Mouse (Mus musculus) R1 (cell line): ENCODE measurements around the gene Nptxr.

ENCODE experiments used
- DNase-seq: peaks from one replicate; pipeline ENCODE4 v3.0.0-alpha.2; 2018; ENCODE audit warnings: low read depth, low spot score

Nptxr gene

GRCm38 (mm10) chr15:79790111-79790510 lies 14.5 kb downstream of the Nptxr start:
- DNase-seq, result no peak

DNA sequence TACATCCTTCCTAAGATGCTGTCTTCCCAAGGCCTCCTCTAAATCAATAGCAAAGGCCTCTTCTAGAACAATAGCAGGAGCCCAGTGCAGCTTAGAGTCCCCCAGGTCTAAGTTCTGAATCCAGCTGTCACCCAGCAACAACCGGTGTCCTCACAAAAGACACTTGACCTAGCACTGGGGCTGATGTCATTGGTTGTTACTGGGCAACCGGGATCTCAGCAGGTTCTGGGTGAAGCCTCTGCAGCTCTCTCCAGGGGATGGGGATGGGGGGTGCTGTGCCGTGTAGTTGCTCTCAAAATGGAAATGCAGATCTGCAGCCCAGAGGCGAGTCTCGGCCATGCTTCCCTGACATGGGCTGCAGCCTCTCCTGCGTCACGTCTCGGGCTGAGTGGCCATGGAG lies 16.8 kb downstream of the Nptxr start:
- DNase-seq, result no peak

GRCm38 (mm10) chr15:79785056-79785455 lies 19.5 kb downstream of the Nptxr start:
- no peak for DNase-seq

DNA sequence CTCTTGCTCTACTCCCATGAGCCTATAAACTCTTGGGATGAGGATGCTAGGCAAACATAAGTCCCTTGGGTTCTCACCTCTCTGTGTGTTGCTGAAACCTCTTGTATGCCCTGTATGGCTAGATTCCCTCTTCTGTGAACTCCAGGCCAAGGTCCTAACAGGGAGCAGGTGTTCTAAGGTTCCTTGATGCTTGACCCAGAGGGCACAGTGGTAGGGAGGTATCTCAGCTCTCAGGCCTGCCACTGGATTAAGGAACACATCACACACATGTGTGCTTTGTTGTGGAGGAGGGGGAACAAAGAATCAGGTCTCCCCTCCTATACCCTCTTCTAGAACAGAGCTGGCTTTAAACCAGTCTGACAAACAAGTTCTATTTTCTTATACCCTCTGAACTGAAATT lies 26.8 kb downstream of the Nptxr start, which contains the start of gene Dnal4:
Gene Dnal4 (minus strand): TSS at position 101 of the 400 bp plus-strand sequence.
- no peak for DNase-seq

GRCm38 (mm10) chr15:79775662-79776061 lies 28.9 kb downstream of the Nptxr start:
- no peak for DNase-seq

GRCm38 (mm10) chr15:79774117-79775027 lies 30.2 kb downstream of the Nptxr start:
- DNase-seq, result peak; percentile 99

GRCm38 (mm10) chr15:79770629-79771240 lies 33.8 kb downstream of the Nptxr start:
- no peak for DNase-seq

DNA sequence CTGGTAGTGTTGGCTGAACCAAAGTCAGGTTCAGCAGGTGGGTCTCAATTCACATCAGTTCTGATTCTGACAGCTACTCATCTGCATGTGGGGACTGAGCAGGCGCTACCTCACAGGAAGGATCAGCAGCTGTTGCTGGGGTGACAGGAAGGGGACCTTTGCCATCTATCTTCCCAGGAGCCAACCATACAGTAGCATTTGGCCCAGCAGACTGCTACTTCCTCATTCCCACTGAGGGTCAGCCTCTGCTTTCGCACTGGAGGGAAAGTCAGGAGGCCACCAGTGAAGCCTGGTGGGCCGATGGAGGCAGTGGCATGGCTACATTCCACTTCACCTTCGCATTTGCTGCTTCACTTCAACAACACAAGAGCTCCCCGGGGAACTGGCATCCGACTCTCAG lies 36.3 kb downstream of the Nptxr start:
- DNase-seq, result no peak

DNA sequence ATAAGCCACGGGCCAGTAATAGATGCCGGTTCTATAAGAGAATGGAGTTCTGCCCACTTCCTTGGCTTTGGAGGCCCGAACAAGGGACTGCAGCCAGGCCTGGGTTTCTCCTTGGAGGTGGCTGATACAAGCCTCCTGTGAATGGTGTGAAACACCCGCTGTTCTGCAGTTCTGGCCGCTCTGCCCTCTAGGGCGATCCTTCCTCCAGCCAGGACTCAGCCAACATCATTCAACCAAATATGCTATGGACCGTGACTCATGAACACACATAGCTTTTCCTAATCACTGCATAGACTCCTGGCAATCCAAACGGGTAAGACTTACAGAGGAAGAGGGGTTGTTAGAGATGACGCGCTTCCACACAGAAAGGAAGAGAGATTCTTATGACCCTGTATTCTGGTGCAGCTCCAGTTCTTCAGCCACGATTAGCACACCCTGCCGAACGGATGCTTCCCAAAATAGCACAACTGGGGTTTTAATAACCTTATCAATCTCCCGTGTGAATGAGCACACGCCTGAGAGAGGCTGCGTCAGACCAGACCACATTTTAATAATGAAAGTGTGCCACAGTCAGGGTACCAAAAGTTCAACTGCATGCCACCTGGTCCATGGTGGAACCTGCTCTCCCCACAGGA lies 37.1 kb downstream of the Nptxr start:
- no peak for DNase-seq

DNA sequence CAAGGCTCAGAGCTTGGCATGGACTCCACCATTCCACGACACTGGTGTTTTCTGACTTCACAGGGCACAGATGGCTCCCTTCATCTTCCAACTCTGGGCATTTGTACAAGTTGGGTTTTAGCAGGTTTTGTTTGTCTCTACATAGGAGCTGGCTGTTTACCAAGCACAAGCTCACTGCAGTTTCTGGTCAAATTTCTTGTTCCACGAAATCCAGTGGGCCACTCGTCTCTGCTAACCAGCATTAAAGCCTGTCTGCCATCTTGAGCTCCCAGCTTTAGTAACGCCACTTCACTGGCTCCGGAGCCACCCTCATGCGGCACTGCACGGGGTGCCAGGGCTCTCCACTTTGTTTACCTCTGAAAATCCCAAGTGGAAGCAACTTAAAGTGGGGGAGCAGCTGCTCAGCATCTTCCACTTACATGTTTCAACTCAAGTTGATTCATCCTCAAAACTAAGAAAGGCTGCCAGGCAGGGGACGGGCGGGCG lies 37.9 kb downstream of the Nptxr start:
- DNase-seq, result no peak

DNA sequence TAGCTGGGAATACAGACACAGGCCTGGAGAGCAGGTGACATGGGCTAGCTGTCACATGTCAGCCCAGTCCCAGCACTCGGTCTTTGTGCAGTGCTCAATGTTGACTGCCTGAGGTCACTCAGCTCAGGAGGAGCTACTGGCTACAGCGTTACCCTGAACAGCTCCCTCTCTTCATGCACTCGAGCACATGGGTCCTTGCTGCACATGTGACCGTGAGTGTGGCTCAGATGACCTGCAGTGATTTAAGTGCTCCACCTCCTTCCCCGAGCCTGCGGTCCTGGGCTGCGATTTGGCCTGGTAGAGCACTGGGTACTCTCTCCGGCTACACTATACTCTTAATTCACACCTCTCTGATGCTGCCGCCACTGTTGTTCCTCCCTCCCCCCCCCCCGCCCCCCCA lies 38.4 kb downstream of the Nptxr start:
- no peak for DNase-seq

DNA sequence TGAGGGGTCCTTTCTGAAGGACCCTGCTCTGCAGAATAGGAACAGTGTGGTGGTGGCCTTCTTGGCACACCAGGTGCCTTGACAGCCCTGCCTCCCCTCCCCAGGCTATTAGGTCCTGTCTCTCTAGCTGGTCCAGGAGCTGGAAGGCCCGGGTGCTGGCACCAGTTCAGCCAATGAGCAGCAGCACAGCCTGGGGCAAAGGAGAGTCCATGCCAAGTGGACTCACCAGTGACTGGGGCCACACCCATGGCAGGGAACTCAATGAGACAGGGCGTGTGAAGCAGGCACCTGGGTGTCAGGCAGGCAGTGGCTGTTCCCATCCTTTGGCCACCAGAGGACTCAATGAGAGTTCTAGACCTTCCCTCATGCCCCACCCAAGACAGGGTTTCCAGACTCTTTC lies 39.2 kb downstream of the Nptxr start:
- no peak for DNase-seq

GRCm38 (mm10) chr15:79764539-79765267 lies 39.9 kb downstream of the Nptxr start:
- DNase-seq, result no peak

- DNase-seq, result no peak
Observed at GRCm38 (mm10) chr15:79763601-79764246, 40.8 kb downstream of the Nptxr start.

GRCm38 (mm10) chr15:79763001-79763400 lies 41.6 kb downstream of the Nptxr start:
- no peak for DNase-seq

GRCm38 (mm10) chr15:79760956-79761355 lies 43.6 kb downstream of the Nptxr start:
- DNase-seq, result no peak

DNA sequence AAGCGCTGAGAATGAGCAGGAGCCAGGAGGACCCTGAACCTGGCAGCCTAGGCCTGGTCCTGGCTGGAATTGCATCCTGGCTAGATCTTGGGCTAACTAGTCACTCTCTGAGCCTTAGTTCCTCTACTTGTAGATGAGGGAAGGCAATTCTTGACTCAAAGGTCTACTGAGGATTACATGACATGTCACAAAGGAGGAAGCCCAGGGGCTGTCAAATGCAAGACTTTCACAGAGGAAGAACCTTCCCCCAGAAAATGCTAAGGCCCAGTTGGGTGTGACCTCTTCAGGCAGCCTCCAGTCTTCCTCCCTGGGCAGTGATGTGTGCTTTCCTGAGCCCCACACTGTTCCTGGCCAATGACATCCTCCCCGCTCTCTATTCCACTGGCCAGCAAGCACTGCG lies 47.4 kb downstream of the Nptxr start:
- no peak for DNase-seq

GRCm38 (mm10) chr15:79755977-79756625 lies 48.5 kb downstream of the Nptxr start:
- DNase-seq, result no peak

DNA sequence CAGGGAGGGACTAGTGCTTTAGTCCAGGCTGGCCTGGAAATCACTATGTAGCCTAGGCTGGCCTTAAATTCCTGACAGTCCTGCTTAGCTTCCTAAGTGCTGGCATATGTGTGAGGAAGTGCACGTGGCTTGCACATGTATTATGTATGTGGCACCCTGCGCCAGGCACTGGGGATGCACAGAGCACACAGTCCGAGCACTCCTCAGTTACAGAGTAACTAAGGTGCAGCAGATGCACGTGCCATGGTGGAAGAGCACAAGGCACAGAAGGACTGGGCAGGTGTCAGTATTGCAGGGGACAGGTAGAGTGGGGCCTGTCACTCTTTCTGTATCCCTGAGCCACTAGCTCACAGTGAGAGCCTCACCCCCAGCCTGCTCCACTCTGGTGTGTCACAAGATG lies 49.4 kb downstream of the Nptxr start:
- no peak for DNase-seq

- DNase-seq, result no peak
Observed at GRCm38 (mm10) chr15:79753873-79754272, 50.7 kb downstream of the Nptxr start.

GRCm38 (mm10) chr15:79753420-79753752 lies 51.2 kb downstream of the Nptxr start:
- no peak for DNase-seq
